Mouse (Mus musculus): Measurements from ENCODE around the gene Myl9. TPM values are rescaled to one million over a fixed set of nuclear protein-coding genes. Genes with fewer than 3 reads are reported as not detected.

Myl9 gene
- total RNA-seq (2017), result not detected in 2 replicates

DNA sequence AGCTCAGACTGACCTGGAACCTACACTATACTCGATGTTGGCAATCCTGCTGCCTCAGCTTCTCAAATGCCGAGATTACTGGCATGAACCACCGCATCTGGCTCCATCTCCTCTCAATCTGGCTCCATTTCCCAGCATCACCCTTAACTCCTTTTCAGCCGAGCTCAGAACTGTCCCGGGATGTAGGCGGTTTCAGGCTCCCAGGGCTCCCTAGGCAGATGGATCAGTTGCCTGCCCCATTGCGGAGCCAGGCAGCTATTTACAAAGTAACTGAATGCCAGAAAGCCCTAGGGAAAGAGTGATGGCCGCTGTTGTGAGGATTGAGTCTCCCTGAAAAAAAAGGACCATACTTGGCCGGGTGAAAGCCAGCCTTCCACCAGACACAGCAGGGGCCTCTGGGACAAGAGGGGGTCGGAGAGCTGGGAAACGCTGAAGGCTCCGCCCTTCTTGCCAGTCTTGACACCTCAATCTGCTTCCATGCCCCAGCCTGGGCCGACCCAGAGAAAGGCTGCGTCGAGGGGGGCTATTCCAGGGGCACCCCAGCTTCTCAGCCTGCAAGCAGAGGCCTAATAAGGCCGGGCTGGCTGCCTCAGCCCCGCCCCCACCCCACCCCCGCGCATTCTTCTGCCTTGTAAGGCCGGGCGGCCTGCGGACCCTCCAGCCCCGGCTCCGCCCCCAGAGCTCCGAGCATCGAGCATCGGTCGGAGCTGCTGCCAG is at the start of gene Myl9:
TSS of gene Myl9 (plus strand) at position 683 of the 717 bp plus-strand sequence.
- peak; percentile 23; the same call in 1 of the 2 replicates for ATAC-seq (replicated peaks; ENCODE audit: low read depth, poor library complexity, severe bottlenecking)

DNA sequence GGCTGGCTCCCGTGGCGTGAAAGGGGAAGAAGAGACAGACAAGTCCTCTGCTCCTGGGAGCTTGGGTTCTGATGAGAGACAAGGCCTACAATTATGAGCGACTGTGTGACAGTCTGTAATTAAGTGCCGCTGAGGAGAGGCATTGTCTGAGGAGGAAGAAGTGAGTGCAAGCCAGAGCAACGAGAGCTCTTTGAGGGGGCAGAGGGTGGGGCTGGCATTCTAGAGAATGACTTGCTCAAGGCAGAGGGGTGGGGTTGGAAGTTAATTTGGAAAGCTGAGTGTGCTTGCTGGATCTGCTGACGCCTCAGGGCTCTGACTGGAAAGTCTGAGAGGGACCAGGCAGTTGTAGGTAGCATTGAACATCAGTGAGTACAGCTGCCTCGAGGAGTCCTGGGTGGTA is 48.9 kb upstream of the Myl9 start:
- ATAC-seq (replicated peaks; ENCODE audit: low read depth, poor library complexity, severe bottlenecking), result no peak

DNA sequence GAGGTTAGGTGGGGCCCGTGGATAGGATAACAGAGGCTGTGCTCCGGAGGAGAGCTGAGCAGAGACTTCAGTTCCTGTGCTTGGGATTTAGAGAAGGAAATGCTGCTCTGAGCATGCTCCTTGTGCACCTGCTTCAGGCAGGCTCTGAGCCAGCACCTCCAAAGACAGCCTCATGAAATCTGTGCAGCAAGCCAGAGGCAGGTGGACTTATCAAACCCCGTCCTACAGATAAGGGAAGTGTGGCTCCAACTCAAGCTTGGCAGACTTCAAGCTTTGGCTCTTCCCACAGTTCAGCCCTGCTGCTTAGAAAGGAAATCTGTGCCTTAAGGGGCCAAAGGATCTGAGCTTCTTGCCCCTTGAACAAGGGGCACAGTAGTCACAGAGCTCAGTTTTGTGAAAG is 48.3 kb upstream of the Myl9 start:
- no peak for ATAC-seq (replicated peaks; ENCODE audit: low read depth, poor library complexity, severe bottlenecking)

DNA sequence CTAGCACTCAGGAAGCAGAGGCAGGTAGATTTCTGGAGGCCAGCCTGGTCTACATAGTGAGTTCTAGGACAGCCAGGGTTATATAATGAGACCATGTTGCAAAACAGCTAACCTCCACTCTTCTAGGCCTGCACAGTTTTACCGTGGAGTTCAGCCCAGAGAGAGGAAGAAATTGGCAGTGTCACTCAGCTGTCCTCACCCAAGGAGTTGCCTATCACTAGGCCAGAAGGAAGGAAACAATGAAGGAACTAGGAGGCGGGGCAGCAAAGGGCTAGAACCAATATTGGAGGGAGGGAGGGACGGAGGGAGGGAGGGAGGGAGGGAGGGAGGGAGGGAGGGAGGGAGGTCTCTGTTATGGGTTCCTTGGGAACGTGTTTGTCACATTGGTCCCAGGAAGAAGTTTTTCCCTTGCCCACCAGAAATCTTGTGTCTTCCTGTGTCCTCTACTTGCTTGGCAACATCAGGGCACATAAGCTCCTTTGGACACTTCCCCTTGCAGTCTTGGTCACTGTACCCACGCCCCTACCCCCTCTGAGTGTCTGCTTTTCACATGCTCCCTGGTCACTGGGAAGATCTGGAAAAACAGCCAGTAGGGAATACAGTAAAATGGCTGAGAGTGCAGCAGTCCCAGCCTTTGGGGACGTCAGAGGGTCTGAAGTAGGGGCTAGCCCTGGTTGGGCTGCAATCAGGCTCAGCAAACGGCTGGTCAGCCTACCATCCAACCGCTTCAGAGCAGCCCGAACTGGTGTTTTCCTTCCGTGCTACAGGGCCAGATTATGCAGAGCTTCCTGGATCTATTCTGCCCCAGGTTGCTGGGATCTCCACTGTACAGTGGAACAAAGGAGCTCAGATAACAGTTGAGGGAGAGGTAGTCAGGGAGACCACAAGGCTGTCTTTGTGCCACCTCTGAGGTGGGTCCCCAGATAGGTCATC is 45.4 kb upstream of the Myl9 start:
- ATAC-seq (replicated peaks; ENCODE audit: low read depth, poor library complexity, severe bottlenecking), result peak; percentile 60

DNA sequence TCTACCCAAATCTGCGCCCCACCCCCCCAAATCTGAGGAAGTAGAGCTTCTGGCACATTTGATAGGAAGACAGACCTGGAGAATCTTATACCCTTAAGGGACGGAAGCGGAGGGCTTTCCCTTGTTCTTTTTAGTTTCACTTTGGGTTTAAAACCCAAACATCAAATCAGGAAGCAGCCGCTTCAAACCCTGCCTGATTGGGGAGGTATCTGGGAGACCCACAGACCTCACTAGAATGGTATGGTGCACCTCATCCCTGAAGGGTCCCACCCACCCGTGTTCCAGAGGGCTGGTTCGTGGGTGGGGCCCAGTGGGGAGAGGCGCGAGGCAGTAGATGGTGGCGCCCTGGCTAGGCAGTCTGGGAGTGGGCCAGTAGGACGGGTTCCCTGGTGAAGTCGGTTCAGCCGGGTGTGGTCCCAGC is 44.7 kb upstream of the Myl9 start:
- peak; percentile 51 for ATAC-seq (replicated peaks; ENCODE audit: low read depth, poor library complexity, severe bottlenecking)

DNA sequence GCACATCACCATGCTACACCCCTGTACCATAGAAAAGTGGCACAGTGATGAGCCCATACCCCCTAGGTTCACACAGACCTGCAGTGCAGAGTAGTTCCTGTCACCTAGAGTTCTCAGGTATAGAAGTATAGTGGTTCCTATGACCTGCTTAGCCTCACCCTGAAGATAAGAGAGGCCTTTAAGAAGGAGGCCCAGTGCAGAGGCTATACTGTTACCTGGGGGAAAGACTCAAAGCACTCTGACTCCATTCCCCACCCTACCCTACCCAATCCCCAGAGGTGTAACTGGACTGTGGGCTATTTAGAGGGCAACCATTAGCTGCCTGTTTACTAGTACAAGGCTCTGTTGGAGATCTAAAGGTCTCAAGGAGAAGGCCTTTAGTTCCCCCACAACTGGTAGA is 43.6 kb upstream of the Myl9 start:
- no peak for ATAC-seq (replicated peaks; ENCODE audit: low read depth, poor library complexity, severe bottlenecking)

DNA sequence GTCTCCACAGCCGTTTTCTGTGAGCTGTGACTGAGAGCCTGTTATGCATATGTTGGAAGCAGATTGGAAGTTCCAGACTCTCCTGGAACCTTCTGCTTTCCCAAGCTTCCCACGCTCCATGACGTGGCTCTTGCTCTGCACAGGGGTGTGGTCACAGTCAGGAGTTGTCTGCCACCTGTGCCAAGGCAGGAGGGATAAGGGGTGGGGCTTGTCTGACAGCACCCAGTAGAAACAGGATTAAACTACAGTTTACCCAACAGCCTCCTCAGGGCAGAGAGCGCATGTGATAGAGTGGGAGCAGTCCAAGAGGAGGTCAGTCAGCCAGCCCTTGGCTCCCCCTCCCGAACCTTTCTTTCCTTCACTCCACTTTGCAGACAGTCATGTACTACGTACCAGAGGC is 43.1 kb upstream of the Myl9 start:
- ATAC-seq (replicated peaks; ENCODE audit: low read depth, poor library complexity, severe bottlenecking), result no peak

DNA sequence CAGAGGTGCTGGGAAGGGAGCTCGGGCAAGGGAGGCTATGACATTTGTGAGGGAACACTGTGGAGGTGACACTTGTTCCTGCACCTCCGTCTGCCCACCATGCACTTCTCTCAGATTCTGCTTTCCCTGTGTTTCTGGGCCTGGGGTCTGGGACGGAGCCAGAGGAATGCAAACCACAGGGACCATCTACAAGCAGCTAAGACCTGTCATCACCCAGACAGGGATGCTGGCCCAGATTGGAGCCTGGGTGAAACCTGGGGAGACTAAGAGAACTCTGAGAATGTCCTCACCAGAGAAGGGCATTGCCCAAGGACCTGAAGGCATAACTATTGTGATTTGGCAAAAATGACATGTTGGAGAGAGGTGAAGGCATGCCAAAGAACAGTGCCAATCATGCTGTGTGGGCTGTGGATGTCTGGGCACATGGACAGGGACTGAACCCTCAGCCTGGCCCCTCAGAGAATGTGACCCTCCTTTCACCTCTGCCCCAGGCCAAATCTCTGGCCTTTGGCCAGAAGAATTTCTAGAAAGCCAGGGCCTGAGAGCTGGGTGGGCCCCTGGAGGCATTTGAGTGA is 39.4 kb upstream of the Myl9 start:
- no peak for ATAC-seq (replicated peaks; ENCODE audit: low read depth, poor library complexity, severe bottlenecking)

DNA sequence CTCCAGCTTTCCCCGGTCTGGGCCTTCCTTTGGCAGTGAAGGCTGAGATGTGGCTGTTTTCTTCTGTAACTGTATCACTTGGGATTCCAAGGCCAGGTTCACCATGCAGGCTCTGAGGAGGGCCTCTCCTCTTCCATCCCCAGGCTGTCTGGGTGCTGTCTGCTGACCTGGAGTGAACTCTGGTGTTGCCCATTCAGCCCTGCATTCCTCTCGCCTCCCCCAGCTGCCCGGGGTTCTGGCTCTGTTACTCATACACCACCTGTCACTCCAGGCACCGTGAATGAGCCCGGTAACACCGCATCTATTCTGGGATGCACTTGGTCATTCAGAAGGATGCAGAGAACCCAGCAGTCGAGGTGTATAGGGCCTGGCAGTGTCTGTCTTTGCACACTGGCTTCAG is 38.4 kb upstream of the Myl9 start:
- no peak for ATAC-seq (replicated peaks; ENCODE audit: low read depth, poor library complexity, severe bottlenecking)

DNA sequence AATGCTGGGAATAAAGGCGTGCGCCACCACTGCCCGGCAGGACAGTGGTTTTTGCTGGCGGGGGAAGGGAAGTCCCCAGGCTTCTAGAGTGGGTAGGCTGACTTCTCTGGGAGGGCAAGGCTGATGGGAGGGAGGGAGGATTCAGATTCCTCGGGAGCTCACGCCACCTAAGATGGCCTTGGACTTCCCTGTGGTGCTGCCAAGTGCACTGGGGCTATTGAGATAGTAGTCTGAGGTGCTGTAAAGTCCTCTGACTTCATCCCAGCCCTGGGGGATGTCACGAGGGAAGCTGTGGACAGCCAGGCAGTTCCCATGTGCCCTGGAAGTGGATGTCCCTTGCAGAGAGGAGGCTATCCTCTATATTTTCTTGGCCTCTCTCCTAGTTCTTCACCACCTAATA is 37.2 kb upstream of the Myl9 start:
- no peak for ATAC-seq (replicated peaks; ENCODE audit: low read depth, poor library complexity, severe bottlenecking)

DNA sequence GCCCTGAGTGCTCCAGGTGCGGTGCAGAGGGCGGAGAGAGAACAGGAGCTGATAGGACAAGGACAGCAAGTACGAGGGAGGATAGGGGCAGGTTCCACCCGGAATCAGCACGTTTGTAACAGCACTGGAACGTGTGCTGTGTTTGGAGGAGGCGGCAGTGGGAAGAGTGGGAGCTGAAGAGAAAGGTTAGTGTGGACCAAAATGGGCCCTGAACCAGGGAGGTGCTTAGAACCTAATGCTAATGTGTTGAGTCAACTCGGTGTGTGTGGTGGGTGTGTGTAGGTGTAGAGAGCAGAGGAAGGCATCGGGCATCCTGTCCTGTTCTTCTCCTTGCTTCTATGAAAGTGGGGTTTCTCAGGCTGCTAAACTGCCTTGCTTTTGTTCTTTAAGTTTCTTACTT is 34.0 kb upstream of the Myl9 start:
- ATAC-seq (replicated peaks; ENCODE audit: low read depth, poor library complexity, severe bottlenecking), result no peak

DNA sequence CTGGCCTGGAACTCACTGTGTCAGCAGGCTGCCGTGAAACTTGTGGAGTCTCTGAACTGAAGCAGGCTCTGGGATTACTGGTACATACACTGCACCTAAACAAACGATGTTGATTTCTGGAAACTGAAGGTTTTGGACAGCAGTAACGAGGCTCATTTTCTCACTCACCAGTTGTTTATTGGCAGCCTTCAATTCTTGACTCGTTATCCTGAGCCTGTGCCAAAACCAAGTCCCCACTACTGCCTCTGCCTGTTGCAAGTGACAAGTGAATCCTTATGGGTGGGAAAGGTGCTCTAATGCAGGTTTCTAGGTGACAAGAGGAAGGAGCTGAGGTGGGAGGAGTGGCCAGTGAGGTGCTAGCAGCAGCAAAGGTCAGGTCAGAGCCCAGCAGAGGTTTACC is 33.2 kb upstream of the Myl9 start:
- ATAC-seq (replicated peaks; ENCODE audit: low read depth, poor library complexity, severe bottlenecking), result no peak

DNA sequence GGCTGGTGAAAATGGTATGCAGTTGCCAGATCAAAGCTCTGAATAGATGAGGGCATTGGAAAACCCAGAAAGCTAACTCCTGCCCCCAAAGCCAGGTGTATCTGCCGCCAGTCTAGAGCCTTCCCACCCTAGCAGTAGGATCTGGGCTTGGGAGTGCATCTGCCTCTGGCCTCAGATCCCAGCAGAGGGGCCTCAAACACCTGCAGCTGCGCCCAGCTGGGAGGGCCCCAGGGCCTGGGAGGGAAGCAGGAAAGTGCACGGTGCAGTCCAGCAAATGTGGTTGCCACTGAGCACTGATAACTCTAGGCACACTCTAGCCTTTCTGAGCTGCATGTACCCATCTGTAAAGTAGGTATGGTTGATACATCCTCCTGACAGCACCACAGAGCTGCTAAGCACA is 32.0 kb upstream of the Myl9 start:
- no peak for ATAC-seq (replicated peaks; ENCODE audit: low read depth, poor library complexity, severe bottlenecking)

DNA sequence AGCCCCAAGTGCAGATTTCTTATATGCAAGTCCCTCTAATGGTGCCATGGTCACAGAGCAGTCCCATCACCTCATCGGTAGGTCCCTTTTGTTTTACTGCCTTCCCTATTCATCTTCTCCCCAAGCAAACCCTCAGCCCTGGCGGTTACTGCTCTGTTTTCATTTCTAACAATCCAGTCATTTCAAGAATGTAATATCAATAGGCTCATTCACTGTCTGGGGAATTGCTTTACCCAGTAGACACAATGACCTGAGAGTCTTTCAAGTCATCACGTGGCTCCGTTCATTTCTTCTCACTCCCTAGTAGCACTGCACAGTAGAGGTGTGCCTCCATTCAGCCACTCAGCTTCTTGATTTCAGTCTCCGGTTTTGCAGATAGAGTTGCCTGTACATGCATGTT is 30.8 kb upstream of the Myl9 start:
- no peak for ATAC-seq (replicated peaks; ENCODE audit: low read depth, poor library complexity, severe bottlenecking)

DNA sequence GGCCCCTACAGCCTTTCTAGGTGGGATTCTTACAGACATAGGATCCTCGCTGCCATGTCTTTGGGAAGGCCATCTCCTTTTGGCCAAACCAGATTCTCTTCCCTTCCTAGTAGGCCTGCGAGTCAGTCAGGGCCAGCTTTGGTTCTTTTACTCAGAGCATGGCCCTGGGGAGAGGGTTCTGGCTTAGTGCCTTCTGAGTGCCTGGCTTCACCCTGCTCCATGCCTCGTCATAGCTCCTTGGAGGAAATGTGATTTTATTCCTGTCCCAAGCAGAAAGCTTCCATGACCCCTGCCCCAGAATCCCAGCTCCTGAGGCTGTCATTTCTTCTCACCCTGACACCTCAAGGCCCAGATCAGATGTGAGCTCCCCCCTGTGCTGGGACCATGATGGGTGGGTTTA is 27.9 kb upstream of the Myl9 start:
- no peak for ATAC-seq (replicated peaks; ENCODE audit: low read depth, poor library complexity, severe bottlenecking)

DNA sequence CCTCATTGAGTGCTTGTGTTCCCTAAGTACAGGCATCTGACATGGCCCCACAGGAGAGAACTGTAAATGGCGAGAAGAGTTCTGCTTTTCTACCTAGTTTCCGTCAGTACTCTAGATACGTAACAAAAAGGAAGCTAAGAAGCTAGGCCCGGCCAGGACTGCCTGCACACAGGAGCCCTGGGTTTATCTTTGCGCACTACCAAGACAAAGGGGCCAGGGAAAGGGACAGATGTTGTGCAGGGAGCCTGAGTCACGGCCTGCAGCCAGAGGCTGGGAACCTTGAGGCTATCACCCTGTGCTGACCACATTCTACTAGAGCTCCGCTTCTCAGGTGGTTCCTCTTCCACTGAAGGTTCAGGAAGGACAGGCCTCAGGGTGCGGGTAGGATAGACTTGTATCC is 25.5 kb upstream of the Myl9 start:
- ATAC-seq (replicated peaks; ENCODE audit: low read depth, poor library complexity, severe bottlenecking), result peak; percentile 35; the same call in 1 of the 2 replicates

DNA sequence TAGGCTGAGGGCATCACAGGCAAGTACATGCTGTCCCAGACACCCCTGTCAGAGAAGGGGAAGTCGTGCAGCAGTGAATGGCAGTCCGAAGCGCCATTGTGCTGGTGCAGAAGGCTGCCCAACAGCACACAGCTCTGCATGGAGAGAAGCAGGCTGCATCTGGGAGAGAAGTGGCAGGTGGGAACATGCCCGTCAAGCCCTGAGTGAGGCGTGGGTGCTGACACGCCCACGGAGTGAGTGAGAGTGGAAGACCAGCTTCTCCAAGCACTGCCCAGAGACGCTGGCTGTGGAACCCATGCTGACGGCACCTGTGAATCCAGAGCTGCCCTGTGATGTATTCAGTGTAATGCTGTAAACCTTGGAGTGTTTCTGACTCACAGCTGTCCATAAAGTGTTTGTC is 18.3 kb upstream of the Myl9 start:
- ATAC-seq (replicated peaks; ENCODE audit: low read depth, poor library complexity, severe bottlenecking), result no peak

DNA sequence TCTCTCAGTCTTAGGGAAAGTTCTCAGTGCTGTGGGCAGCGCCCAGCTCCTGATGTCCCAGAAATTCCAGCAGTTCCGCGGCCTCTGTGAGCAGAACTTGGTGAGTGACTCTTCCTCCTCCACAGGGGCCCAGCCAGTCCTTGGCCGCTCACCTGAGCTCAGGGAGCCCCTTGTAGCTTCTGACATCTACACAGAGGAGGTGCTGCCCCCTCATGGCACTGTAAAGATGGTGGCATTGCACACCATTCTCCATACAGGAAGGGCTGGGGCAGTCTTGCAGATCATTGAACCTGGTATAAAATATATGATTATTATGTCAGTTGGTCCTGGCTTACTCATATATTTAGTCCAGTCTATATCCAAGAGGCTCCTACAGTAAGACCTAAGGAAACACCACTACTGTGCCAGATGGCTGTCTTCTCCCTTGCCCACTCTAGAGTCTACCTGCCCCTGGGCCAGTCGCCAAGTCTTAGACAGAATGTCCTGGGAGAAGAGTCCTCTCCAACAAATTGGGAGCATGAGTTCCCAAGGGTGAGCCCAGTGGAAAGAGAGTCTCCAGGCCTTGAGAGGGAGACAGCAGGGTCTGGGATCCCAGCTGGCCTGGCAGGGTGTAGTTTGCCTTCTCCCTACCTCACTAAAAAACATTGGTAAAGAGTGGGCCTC is 14.2 kb upstream of the Myl9 start:
- ATAC-seq (replicated peaks; ENCODE audit: low read depth, poor library complexity, severe bottlenecking), result peak; percentile 67

DNA sequence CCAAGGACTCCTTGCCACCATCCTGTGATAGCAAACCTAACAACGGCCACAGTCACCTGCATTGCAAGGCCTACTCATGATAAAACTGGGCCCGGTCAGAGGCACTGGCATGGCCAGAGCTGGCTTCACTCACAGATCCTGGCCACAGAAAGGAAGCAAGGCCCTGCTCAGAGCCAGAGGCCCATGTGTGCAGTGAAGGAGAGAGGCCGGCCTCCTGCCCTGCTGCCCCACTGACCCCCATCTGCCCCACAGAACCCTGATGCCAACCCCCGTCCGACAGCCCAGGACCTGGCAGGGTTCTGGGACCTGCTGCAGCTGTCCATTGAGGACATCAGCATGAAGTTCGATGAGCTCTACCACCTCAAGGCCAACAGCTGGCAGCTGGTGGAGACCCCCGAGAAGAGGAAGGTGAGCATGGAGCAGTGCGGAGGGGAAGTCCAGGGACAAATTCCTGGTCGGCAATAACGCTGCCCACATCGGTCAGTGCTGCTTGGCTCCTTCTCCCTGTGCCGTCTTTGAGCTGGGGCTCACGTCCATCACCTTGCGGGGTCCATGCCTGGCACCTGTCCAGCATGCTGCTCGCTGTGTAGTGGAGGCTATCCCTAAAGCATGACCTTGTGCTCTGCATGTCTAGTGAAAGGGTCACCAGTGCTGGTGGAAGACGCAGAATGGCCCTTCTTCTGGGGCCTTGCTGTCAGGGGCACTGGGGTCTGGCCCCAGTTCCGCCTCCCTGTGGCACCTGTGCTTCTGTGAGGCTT is 13.5 kb upstream of the Myl9 start:
- ATAC-seq (replicated peaks; ENCODE audit: low read depth, poor library complexity, severe bottlenecking), result no peak

DNA sequence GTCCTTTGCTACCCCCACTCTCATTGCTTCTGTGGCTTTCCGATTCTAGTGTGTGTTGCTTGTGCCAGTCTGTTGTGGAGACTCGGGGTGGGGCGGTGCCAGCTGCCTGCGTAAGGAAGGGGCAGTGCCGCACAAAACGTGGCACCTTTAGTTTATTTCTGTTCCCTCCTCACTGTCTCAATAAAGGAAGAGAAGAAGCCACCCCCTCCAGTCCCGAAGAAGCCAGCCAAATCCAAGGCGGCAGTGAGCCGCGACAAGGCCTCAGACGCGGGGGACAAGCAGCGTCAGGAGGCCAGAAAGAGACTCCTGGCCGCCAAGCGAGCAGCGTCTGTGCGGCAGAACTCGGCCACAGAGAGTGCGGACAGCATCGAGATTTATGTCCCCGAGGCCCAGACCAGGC is 12.7 kb upstream of the Myl9 start:
- no peak for ATAC-seq (replicated peaks; ENCODE audit: low read depth, poor library complexity, severe bottlenecking)
